Mouse (Mus musculus) neural tube, embryonic 15.5 days (tissue): ENCODE measurements around the gene Ccr8. TPM values are rescaled to one million over a fixed set of nuclear protein-coding genes. Genes with fewer than 3 reads are reported as not detected.

ENCODE experiments used
- ATAC-seq: fragments of 200-750 bp; cut with Nextera tagmentation; 2 replicates; pipeline ENCODE4 v1.8.0; 2017; ENCODE audit warnings: mild to moderate bottlenecking, moderate TSS enrichment, moderate library complexity; ENCODE audit not compliant: low FRiP score
- H3K27ac ChIP-seq: fragments of 300-500 bp; sonication (generic); replicated peaks from 2 replicates; pipeline ENCODE4 v1.5.1; 2015; ENCODE audit warnings: mild to moderate bottlenecking, inconsistent platforms
- H3K27me3 ChIP-seq: fragments of 300-500 bp; sonication (generic); replicated peaks from 2 replicates; pipeline ENCODE4 v1.6.1; 2015; ENCODE audit warnings: inconsistent platforms
- H3K36me3 ChIP-seq: fragments of 300-500 bp; sonication (generic); 2 replicates; pipeline ENCODE4 v1.6.1; 2015; ENCODE audit warnings: inconsistent platforms
- H3K4me1 ChIP-seq: fragments of 300-500 bp; sonication (generic); 2 replicates; pipeline ENCODE4 v1.6.1; 2015; ENCODE audit warnings: inconsistent platforms
- H3K4me2 ChIP-seq: fragments of 300-500 bp; sonication (generic); 2 replicates; pipeline ENCODE4 v1.6.1; 2015; ENCODE audit warnings: inconsistent platforms, mild to moderate bottlenecking, moderate library complexity
- H3K4me3 ChIP-seq: fragments of 300-500 bp; sonication (generic); replicated peaks from 2 replicates; pipeline ENCODE4 v1.5.1; 2015; ENCODE audit warnings: mild to moderate bottlenecking, inconsistent platforms
- H3K9ac ChIP-seq: fragments of 300-500 bp; sonication (generic); replicated peaks from 2 replicates; pipeline ENCODE4 v1.6.1; 2015; ENCODE audit warnings: mild to moderate bottlenecking, inconsistent platforms
- H3K9me3 ChIP-seq: fragments of 300-500 bp; sonication (generic); replicated peaks from 2 replicates; pipeline ENCODE4 v1.6.1; 2016; ENCODE audit warnings: inconsistent platforms
- WGBS: fragments of 180-500 bp; shearing (Covaris S2); methylation state at CpG from one replicate; pipeline ENCODE4 v1.1.7; 2015; ENCODE audit warnings: mixed read lengths; 5-methylcytosine and 5-hydroxymethylcytosine counted together
- polyA plus RNA-seq: library from polyadenylated mRNA; unstranded; fragments of >200 nt; fragmentation: Nextera tagmentation; extraction: Ambion mirVana; gene quantifications from 2 replicates; pipeline ENCODE4 v1.2.1, GENCODE M21; 2015

Gene Ccr8
- polyA plus RNA-seq, 1 experiment from 2014 or later = not detected

DNA sequence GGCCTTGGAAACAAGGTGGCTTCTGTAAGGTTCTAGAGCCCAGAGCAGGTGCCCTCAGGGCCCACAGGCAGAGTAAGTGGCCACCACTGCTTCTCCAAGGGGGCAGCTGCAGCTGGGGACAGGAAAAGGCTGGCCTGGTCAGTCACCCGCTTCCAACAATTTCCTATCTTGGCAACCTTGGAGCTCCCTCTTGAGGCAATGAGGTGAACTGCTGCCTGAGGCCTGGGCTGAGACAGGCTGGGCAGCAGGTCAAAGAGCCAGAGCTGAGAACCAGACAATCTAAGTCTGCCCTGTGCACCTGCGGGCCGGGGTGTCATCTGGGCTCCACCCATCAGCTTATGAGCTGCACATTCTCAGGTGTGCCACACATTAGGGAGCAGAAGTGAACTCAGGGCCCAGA lies 18.7 kb upstream of the Ccr8 start:
- ATAC-seq = no peak
- H3K4me2 ChIP-seq = no peak overlapping the region
- no peak overlapping the region for H3K27ac ChIP-seq
- no peaks in the 10 kb centered on the region for H3K27me3 ChIP-seq
- WGBS = 22% methylated on average over 3 of the region's 3 CpGs
- no peak overlapping the region for H3K4me3 ChIP-seq
- no peaks in the 10 kb centered on the region for H3K4me1 ChIP-seq
- H3K9ac ChIP-seq = no peak overlapping the region
- H3K9me3 ChIP-seq = no peaks in the 10 kb centered on the region
- H3K36me3 ChIP-seq = no peaks in the 10 kb centered on the region

DNA sequence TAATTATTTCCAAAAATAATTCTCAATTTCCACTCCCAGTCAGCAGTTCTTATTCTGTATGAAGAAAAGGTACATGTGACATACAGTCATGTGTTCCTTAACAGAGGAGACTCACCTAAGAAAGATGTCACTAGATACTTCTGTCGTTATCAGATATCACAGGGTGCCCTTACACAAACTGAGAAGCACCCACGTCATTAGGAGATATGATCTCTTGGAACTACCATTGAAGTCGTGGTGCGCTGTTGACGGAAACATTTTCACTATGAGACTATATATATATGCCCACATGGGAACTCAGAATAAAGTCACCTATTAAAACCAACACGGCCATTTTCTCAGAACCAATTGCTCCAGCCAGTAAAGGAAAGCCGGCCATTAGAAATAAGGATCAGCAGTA lies 17.4 kb upstream of the Ccr8 start:
- Histone ChIP-seq H3K4me1 (no peaks in the 10 kb centered on the region), H3K9ac (no peak overlapping the region), H3K27me3 (no peaks in the 10 kb centered on the region), H3K4me2 (no peak overlapping the region), H3K36me3 (no peaks in the 10 kb centered on the region), H3K9me3 (no peaks in the 10 kb centered on the region), H3K4me3 (no peak overlapping the region), H3K27ac (no peak overlapping the region)
- ATAC-seq = no peak
- WGBS = 91% methylated on average over 7 of the region's 7 CpGs

DNA sequence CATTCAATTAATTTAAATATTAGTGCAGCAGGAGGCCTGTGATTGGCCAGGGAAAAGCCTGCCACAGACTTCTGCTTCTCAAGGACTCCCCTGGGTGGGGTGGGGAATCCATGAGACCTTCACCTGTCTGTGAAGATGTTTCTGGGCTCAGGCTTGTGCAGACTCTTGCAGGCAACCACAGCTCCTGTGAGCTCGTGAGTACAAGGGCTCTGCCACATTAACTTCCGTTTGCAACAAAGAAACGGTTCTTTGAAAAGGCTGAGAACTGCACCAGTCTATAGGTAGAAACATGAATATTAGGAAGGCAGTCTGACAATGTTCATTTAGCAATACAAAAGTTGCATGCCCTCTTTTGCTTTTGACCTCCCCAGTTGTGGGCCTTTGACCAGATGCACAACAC lies 13.7 kb upstream of the Ccr8 start:
- no peaks in the 10 kb centered on the region for H3K27me3 ChIP-seq
- no peak for ATAC-seq
- WGBS = 78% methylated on average over 3 of the region's 3 CpGs

DNA sequence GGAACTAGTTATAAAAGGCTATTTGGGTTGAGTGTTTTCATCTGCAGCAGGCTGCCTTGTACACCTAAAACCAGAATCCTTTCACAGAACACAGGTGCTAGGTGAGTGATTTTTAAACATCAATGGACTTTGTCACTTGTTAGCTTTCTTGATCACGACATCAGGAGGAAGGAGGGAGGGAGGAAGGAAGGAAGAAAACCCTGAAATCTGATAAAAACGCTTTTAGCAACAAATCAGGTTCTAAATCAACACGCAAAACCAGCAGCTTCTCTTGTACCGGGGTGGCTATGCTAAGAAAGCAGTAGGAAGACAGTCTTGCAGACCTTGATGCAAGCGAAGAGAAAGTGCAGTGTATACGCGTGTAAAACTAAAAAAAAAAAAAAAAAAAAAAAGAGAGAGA lies 12.0 kb upstream of the Ccr8 start:
- no peak for ATAC-seq
- H3K36me3 ChIP-seq = no peaks in the 10 kb centered on the region
- no peaks in the 10 kb centered on the region for H3K9me3 ChIP-seq
- no peak overlapping the region for H3K4me2 ChIP-seq
- H3K27me3 ChIP-seq = no peaks in the 10 kb centered on the region
- no peaks in the 10 kb centered on the region for H3K4me1 ChIP-seq
- no peak overlapping the region for H3K4me3 ChIP-seq
- 84% methylated on average over 7 of the region's 7 CpGs for WGBS
- H3K27ac ChIP-seq = no peak overlapping the region
- H3K9ac ChIP-seq = no peak overlapping the region

More for the DNA sequence above, 13.7 kb upstream of the Ccr8 start:
- H3K4me2 ChIP-seq = no peak overlapping the region
- no peak overlapping the region for H3K27ac ChIP-seq
- H3K36me3 ChIP-seq = no peaks in the 10 kb centered on the region
- H3K9ac ChIP-seq = no peak overlapping the region
- no peaks in the 10 kb centered on the region for H3K9me3 ChIP-seq
- H3K4me3 ChIP-seq = no peak overlapping the region
- H3K4me1 ChIP-seq = no peaks in the 10 kb centered on the region

DNA sequence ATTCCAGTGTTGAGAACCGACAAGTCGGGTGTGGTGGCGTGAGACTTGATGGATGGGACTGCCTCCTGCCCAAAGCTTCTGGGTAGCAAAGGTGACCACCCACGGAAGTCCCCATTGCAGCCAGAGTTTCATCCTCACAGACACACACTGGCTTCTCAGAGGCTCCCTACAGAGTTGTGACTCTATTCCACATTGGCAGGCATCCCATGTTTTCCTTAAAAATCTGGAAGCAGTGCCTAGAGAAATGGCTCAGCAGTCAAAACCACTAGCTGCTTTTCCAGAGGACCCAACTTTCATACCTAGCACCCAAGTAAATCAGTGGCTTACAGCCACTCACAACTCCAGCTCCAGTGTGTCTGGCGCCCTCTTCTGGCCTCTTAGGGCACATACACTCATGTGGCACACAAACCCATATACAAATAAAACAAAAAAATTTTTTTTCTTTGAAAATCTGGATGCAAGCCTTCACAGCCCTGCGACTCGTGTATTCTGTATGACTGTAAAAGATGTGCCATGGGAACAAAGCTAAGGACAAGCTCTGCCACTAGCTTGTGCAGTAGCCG lies 11.3 kb upstream of the Ccr8 start:
- Histone ChIP-seq H3K9ac (no peak overlapping the region), H3K27me3 (no peaks in the 10 kb centered on the region), H3K27ac (no peak overlapping the region), H3K4me1 (no peaks in the 10 kb centered on the region), H3K4me2 (no peak overlapping the region), H3K4me3 (no peak overlapping the region), H3K36me3 (no peaks in the 10 kb centered on the region), H3K9me3 (no peaks in the 10 kb centered on the region)
- WGBS = 84% methylated on average over 8 of the region's 8 CpGs
- no peak for ATAC-seq

DNA sequence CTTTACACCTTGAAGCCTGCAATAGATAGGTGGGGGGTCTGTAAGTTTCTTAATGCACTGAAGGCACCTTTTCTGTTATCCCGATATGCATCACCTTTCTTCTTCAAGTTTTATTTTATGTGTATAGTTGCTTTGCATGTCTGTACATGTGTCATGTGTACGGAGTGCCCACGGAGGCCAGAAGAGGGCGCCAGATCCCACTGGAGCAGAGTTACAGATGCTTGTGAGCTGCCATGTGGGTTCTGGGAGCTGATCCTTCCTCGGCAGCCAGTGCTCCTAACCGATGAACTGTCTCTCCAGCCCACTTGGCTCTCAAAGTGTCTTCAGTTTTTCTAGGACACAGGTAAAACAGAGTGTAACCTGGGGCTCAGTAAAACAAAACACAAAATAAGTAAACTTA lies 10.7 kb upstream of the Ccr8 start:
- ATAC-seq = no peak
- Histone ChIP-seq H3K9ac (no peak overlapping the region), H3K4me1 (no peaks in the 10 kb centered on the region), H3K4me2 (no peak overlapping the region), H3K27ac (no peak overlapping the region), H3K27me3 (no peaks in the 10 kb centered on the region), H3K36me3 (no peaks in the 10 kb centered on the region), H3K9me3 (no peaks in the 10 kb centered on the region), H3K4me3 (no peak overlapping the region)
- 78% methylated on average over 6 of the region's 6 CpGs for WGBS

DNA sequence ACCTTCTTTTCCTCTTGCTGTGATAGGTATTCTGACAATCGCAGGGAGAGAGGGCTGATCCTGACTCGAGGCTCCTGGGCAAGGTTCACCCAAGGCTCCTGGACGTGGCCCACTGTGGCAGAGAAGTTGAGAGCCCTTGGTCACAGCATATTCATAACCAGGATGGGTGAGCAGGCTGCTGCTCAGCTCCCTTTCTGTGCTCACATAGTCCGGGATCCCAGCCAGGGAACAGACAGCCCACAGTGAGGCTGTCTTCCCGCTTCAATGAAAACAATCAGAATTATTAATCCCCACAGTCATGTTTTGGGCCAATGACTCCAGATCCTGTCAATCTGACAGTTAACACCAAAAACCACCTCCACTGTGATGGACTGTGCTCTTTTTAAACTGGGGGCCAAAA lies 9.9 kb upstream of the Ccr8 start:
- H3K27me3 ChIP-seq = no peaks in the 10 kb centered on the region

DNA sequence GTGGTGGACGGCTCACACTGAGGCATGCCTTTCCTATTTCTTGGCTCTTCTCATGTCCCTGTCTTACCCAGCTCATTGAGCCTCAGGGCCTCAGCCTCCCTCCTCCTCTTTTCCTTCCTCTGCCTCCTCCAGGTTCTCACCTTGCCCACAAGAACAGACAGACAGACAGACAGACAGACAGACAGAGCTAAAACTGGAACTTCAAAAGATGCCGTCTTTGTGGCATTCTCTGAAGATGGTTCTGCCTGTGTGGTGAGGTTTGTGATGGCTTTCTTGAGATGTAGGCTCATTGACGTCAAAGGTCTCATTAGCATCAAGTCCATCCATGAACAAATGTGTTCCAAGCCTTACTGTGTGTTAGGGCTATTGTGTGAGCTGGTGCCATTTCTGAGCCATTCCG lies 9.2 kb upstream of the Ccr8 start:
- no peak for ATAC-seq
- no peak overlapping the region for H3K9ac ChIP-seq
- H3K4me2 ChIP-seq = no peak overlapping the region
- H3K4me1 ChIP-seq = no peaks in the 10 kb centered on the region
- no peaks in the 10 kb centered on the region for H3K36me3 ChIP-seq
- no peak overlapping the region for H3K4me3 ChIP-seq
- H3K27ac ChIP-seq = no peak overlapping the region
- WGBS = 65% methylated on average over 4 of the region's 4 CpGs
- H3K9me3 ChIP-seq = no peaks in the 10 kb centered on the region
- H3K27me3 ChIP-seq = no peaks in the 10 kb centered on the region

More for the DNA sequence above, 9.9 kb upstream of the Ccr8 start:
- ATAC-seq = no peak
- Histone ChIP-seq H3K36me3 (no peaks in the 10 kb centered on the region), H3K4me1 (no peaks in the 10 kb centered on the region), H3K9ac (no peak overlapping the region), H3K27ac (no peak overlapping the region), H3K9me3 (no peaks in the 10 kb centered on the region), H3K4me2 (no peak overlapping the region), H3K4me3 (no peak overlapping the region)
- WGBS = 84% methylated on average over 5 of the region's 5 CpGs

DNA sequence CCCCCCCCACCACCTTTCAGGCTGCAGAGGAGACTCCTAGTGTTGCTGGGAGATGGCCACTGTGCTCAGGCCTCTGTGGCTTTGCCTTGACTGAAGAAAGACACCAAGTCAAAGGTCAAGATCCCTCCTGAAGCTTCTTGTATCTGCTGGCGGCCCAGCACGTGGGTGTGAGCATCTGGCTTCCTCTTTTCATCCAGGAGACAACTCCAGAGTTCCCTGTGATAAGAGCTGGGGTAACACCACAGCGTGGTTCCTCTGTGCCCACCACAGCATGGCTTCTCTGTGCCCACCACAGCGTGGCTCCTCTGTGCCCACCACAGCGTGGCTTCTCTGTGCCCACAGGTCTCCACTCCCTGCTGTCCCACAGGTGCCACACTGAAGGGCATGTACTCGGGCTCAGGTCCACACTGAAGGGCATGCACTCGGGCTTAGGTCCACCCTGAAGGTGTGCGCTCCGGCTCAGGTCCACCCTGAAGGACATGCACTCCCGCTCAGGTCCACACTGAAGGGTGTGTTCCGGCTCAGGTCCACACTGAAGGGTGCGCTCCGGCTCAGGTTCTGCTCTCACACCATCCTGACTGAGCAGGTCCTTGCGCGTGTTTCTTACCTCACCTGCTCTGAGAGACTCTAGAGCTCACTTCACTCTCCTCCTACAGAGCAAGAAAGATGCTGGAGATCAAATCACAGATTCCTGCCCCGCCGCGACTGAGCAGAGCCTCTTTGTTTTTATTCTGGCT lies 8.6 kb upstream of the Ccr8 start:
- Histone ChIP-seq H3K27ac (no peak overlapping the region), H3K4me1 (no peaks in the 10 kb centered on the region), H3K9ac (no peak overlapping the region), H3K9me3 (no peaks in the 10 kb centered on the region), H3K36me3 (no peaks in the 10 kb centered on the region), H3K27me3 (no peaks in the 10 kb centered on the region), H3K4me3 (no peak overlapping the region), H3K4me2 (no peak overlapping the region)
- no peak for ATAC-seq
- 87% methylated on average over 18 of the region's 18 CpGs for WGBS

DNA sequence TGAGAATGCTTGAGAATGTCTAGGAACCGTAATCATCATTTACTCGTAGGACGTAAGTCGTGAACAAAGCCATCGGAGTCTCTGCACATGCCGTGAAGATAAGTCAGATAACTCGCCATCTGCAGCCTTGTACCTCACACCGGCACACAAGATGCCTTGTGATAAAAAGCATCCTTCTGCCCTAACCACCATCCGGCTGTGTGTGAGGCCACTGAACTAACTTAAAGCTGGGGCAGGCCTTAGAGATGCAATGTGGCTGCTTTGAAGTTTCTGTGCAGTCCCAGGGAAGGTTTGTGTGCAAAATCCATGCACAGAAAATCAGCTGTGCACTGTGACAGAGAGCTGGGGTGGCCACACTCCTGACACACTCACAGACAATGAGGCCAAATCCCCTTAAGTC lies 7.5 kb upstream of the Ccr8 start:
- H3K9me3 ChIP-seq = no peaks in the 10 kb centered on the region
- no peak overlapping the region for H3K4me3 ChIP-seq
- WGBS = 94% methylated on average over 9 of the region's 9 CpGs
- no peaks in the 10 kb centered on the region for H3K27me3 ChIP-seq
- no peak overlapping the region for H3K4me2 ChIP-seq
- no peaks in the 10 kb centered on the region for H3K4me1 ChIP-seq
- ATAC-seq = no peak
- no peak overlapping the region for H3K27ac ChIP-seq
- no peak overlapping the region for H3K9ac ChIP-seq
- H3K36me3 ChIP-seq = no peaks in the 10 kb centered on the region

DNA sequence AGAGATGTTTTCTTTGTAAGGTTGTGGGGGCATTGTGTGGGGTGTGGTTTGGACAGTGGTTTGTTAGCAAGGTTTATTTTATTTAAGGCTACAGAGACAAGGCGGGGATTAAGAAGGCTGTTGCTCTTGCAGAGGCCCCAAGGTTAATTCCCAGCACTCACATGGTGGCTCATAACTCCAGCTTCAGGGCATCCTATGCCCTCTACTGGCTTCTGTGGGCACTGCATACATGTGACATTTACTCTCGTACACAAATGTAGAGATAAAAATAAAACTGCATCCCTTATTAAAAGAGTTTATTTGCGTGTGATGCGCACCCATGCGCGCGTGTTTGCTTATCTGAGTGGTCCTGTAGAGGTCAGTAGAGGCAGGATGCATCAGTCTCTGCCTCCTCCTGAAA lies 2.8 kb upstream of the Ccr8 start:
- Histone ChIP-seq H3K4me2 (no peak overlapping the region), H3K36me3 (no peaks in the 10 kb centered on the region), H3K27ac (no peak overlapping the region), H3K9ac (no peak overlapping the region), H3K4me1 (no peaks in the 10 kb centered on the region), H3K4me3 (no peak overlapping the region), H3K27me3 (no peaks in the 10 kb centered on the region), H3K9me3 (no peaks in the 10 kb centered on the region)
- whole genome bisulfite sequencing = 88% methylated on average over 7 of the region's 7 CpGs
- ATAC-seq = no peak

DNA sequence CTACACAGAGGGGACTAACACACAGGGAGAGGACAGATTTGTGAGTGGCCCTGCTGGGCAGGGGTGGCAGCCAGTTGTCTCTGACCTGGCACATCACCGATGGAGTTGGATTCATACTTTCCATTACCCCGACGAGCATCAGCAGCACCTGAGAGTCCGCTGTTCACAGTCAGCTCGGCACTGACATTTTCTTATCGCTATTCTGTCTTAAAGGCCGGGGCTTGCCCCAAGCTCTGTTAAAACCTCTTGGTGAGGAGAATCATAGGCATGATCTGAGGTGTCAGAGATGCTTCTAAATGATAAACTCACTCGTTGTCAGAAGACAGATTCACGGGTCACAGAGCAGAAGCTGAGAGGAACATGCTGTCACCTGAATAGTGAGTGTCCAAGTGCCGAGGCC lies 828 bp upstream of the Ccr8 start:
- no peaks in the 10 kb centered on the region for H3K36me3 ChIP-seq
- no peak overlapping the region for H3K27ac ChIP-seq
- ATAC-seq = no peak
- no peaks in the 10 kb centered on the region for H3K4me1 ChIP-seq
- no peak overlapping the region for H3K9ac ChIP-seq
- H3K4me2 ChIP-seq = no peak overlapping the region
- H3K27me3 ChIP-seq = no peaks in the 10 kb centered on the region
- WGBS = 89% methylated on average over 10 of the region's 10 CpGs
- H3K4me3 ChIP-seq = no peak overlapping the region
- H3K9me3 ChIP-seq = no peaks in the 10 kb centered on the region
